Mouse (Mus musculus): ENCODE data around the gene Tut4.

Gene Tut4

GRCm38 (mm10) chr4:108503023-108503422 is 43.8 kb downstream of the Tut4 start:
- DNase-seq (ENCODE audit: low spot score in 2 of 2) = no peak

GRCm38 (mm10) chr4:108539701-108540100 is 80.5 kb downstream of the Tut4 start:
- DNase-seq (ENCODE audit: low spot score in 2 of 2) = no peak

GRCm38 (mm10) chr4:108565026-108565425 is 105.8 kb downstream of the Tut4 start:
- DNase-seq (ENCODE audit: low spot score in 2 of 2) = no peak

- DNase-seq (ENCODE audit: low spot score in 2 of 2) = no peak
Measured at GRCm38 (mm10) chr4:108572644-108573043, 113.4 kb downstream of the Tut4 start.

- peak; percentile 92 to 97 for DNase-seq (ENCODE audit: low spot score in 2 of 2)
Measured at GRCm38 (mm10) chr4:108578840-108579742, 119.9 kb downstream of the Tut4 start, which contains the start of the genes Prpf38a and Orc1. Gene Prpf38a, minus strand, starts transcription at chr4:108579336. Gene Orc1, plus strand, starts transcription at chr4:108579423.

GRCm38 (mm10) chr4:108579743-108580411 is 120.7 kb downstream of the Tut4 start:
- no peak for DNase-seq (ENCODE audit: low spot score in 2 of 2)

- no peak for DNase-seq (ENCODE audit: low spot score in 2 of 2)
Measured at GRCm38 (mm10) chr4:108593376-108593775, 134.2 kb downstream of the Tut4 start.

GRCm38 (mm10) chr4:108595785-108596184 is 136.6 kb downstream of the Tut4 start:
- no peak for DNase-seq (ENCODE audit: low spot score in 2 of 2)

GRCm38 (mm10) chr4:108598306-108598705 is 139.1 kb downstream of the Tut4 start:
- DNase-seq (ENCODE audit: low spot score in 2 of 2) = no peak

- DNase-seq (ENCODE audit: low spot score in 2 of 2) = no peak
Measured at GRCm38 (mm10) chr4:108601870-108602269, 142.6 kb downstream of the Tut4 start.

GRCm38 (mm10) chr4:108608651-108609050 is 149.4 kb downstream of the Tut4 start:
- no peak for DNase-seq (ENCODE audit: low spot score in 2 of 2)

Measured in urinary bladder, postnatal 4 days (tissue).